Mouse (Mus musculus): ENCODE results near the gene Csrp3.

DNA sequence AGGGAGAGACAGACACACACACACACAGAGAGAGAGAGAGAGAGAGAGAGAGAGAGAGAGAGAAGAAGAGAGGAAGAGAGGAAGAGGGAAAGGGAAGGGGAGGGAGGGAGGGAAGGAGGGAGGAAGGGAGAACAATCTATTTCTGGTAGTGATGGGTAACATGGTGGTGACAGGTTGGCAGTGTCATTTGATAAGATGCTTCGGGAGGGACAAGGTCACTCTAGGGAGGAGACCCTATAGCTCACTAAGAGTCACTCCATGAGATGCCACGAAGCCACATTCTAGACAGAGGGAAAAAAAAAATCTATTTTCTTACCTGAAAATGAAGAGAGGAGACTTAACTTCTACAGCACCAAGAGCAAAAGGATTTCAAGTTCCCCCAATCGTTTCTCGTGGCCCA is 48.2 kb upstream of the Csrp3 start:
- TF ChIP-seq CTCF (IDR thresholded peaks at IDR 0.05; ENCODE audit: low read depth, low read length) = no peak
- TF ChIP-seq POLR2A (IDR thresholded peaks at IDR 0.05; ENCODE audit: extremely low read depth, insufficient read depth, low read length) = no peak

All from liver, adult 2 months (tissue).